Mouse (Mus musculus): ENCODE results near the gene St7. TPM values are rescaled to one million over a fixed set of nuclear protein-coding genes. Genes with fewer than 3 reads are reported as not detected.

Gene St7
- polyA plus RNA-seq, 1 experiment from 2014 or later, result 54.5 TPM

DNA sequence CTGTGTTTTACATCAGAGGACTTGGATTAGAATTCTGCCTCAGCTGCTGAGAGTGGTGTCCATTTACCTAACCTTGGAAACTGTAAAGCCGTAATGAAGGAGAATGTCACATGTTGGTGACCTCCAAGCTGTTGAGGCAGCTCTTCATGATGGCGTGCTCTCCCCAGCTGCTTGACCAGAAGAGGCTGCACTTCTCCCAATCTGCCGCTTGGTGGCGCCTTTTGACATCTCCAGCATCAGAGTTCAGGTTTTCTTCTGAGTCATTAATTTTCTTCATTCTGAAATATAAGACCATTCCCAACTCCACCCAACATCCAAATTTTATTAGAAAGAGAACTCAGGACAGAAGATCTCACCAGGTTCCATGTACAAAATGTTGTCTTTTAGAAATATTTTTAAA is 232.5 kb downstream of the St7 start:
- ATAC-seq (ENCODE audit: low FRiP score) (no peak), DNase-seq (ENCODE audit: low spot score) (no peak)
- Histone ChIP-seq H3K9ac (no peak overlapping the region), H3K27me3 (ENCODE audit: control insufficient read depth, insufficient read depth, low read length) (no peaks in the 10 kb centered on the region), H3K9me3 (ENCODE audit: control insufficient read depth, low read length) (no peaks in the 10 kb centered on the region), H3K4me3 (replicated peaks; ENCODE audit: low read length) (no peak overlapping the region), H3K4me1 (replicated peaks; ENCODE audit: control insufficient read depth, insufficient read depth, low read length) (no peaks in the 10 kb centered on the region), H3K27ac (no peak overlapping the region), H3K4me2 (replicated peaks) (no peak overlapping the region), H3K36me3 (replicated peaks; ENCODE audit: control insufficient read depth, insufficient read depth) (peaks cover 22% of the 10 kb centered on the region)
- 43% methylated on average over 4 of the region's 4 CpGs for WGBS

DNA sequence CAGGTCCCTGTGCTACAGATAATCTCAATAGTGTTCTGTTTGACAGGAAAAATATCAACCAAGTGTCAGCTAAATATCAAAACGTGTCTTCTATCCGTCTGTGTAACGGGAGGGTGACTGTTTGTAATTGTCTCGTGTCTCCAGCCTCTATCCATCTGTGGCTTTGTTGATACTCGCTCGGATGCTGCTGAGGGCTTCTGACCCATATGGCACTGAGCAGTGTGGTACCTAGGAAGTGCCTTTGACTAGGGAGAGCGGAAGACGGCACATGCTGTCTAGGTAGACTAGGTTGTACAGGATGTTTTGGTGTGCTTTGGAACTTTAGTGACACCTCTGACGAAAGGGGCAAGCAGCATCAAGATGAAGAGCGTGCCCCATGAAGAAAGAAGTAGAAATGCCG is 235.0 kb downstream of the St7 start:
- Histone ChIP-seq H3K27ac (no peak overlapping the region), H3K27me3 (ENCODE audit: control insufficient read depth, insufficient read depth, low read length) (no peaks in the 10 kb centered on the region), H3K36me3 (replicated peaks; ENCODE audit: control insufficient read depth, insufficient read depth) (peaks cover 28% of the 10 kb centered on the region), H3K4me1 (replicated peaks; ENCODE audit: control insufficient read depth, insufficient read depth, low read length) (no peaks in the 10 kb centered on the region), H3K9ac (no peak overlapping the region), H3K9me3 (ENCODE audit: control insufficient read depth, low read length) (no peaks in the 10 kb centered on the region), H3K4me2 (replicated peaks) (no peak overlapping the region), H3K4me3 (replicated peaks; ENCODE audit: low read length) (no peak overlapping the region)
- 80% methylated on average over 11 of the region's 11 CpGs for WGBS
- no peak for ATAC-seq (ENCODE audit: low FRiP score)
- no peak for DNase-seq (ENCODE audit: low spot score)

DNA sequence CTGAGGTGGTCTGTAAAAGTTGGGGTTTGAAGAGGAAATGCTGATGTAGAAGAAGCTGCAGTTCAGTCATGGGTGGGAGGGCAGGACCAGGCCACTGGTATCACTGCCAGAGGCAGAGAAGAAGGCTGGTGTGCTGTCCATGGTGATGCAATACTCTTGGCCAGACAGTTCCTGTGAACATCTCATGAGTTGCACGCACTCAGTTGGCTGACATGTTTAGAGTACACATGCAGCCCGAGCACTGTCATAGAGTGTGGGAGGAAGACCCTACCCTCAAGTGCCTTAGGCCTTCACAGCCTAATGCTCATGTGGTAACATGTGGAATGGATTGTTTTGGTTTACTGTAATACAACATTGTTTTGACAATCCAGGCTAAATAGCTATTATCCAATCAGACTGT is 238.5 kb downstream of the St7 start:
- ATAC-seq (ENCODE audit: low FRiP score) (0 out of 2 replicates have a peak, but pooled peaks have one; percentile 34), DNase-seq (ENCODE audit: low spot score) (no peak)
- H3K9ac ChIP-seq, result no peak overlapping the region
- WGBS, result 98% methylated on average over 2 of the region's 2 CpGs
- H3K4me1 ChIP-seq (replicated peaks; ENCODE audit: control insufficient read depth, insufficient read depth, low read length), result no peaks in the 10 kb centered on the region
- H3K4me2 ChIP-seq (replicated peaks), result no peak overlapping the region
- peaks cover 36% of the 10 kb centered on the region for H3K36me3 ChIP-seq (replicated peaks; ENCODE audit: control insufficient read depth, insufficient read depth)
- H3K4me3 ChIP-seq (replicated peaks; ENCODE audit: low read length), result no peak overlapping the region
- no peaks in the 10 kb centered on the region for H3K9me3 ChIP-seq (ENCODE audit: control insufficient read depth, low read length)
- H3K27me3 ChIP-seq (ENCODE audit: control insufficient read depth, insufficient read depth, low read length), result no peaks in the 10 kb centered on the region
- no peak overlapping the region for H3K27ac ChIP-seq

DNA sequence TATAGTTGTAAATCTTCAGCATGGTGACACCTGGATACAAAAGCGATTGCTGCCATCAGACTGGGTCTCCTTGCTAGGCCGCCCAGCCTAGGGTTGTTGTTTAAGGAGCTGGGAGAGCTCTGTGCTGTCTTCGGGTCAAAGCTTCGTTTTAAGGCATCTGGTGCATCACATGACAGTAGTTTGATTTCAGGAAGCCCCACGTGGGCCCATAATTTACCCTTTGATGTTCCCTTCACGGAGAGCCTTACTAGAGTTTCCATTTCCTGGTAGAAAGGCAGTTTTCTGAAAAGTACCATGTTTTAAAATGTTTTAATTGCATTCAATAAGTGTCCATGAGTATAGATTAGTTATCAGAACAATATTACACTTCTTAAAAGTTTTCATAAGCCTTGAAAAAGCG is 239.1 kb downstream of the St7 start:
- Histone ChIP-seq H3K9ac (no peak overlapping the region), H3K9me3 (ENCODE audit: control insufficient read depth, low read length) (no peaks in the 10 kb centered on the region), H3K36me3 (replicated peaks; ENCODE audit: control insufficient read depth, insufficient read depth) (peaks cover 36% of the 10 kb centered on the region), H3K4me2 (replicated peaks) (no peak overlapping the region), H3K27ac (no peak overlapping the region), H3K27me3 (ENCODE audit: control insufficient read depth, insufficient read depth, low read length) (no peaks in the 10 kb centered on the region), H3K4me1 (replicated peaks; ENCODE audit: control insufficient read depth, insufficient read depth, low read length) (no peaks in the 10 kb centered on the region), H3K4me3 (replicated peaks; ENCODE audit: low read length) (no peak overlapping the region)
- no peak for ATAC-seq (ENCODE audit: low FRiP score)
- DNase-seq (ENCODE audit: low spot score), result no peak
- 89% methylated on average over 7 of the region's 7 CpGs for WGBS

DNA sequence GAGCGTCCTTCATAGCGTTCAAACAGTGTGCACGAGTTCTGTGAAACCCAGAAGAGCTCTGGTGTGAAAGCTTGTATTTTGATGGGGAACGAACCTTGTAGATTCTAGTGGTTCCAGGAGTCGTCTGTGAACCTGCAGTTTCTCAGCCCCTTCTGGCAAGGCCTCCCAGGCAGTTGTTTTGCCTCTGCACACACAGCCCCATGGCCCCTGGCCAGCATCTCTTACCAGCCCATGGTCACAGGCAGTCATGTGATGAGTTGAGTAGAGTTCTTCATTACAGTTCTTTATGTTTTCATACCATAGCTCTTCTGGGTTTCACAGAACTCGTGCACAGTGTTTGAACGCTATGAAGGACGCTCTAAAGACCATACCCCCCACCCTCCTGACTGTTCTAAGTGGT is 240.1 kb downstream of the St7 start:
- DNase-seq (ENCODE audit: low spot score), result no peak
- Histone ChIP-seq H3K27me3 (ENCODE audit: control insufficient read depth, insufficient read depth, low read length) (no peaks in the 10 kb centered on the region), H3K9ac (no peak overlapping the region), H3K4me2 (replicated peaks) (no peak overlapping the region), H3K4me3 (replicated peaks; ENCODE audit: low read length) (no peak overlapping the region), H3K27ac (no peak overlapping the region), H3K9me3 (ENCODE audit: control insufficient read depth, low read length) (no peaks in the 10 kb centered on the region), H3K4me1 (replicated peaks; ENCODE audit: control insufficient read depth, insufficient read depth, low read length) (no peaks in the 10 kb centered on the region), H3K36me3 (replicated peaks; ENCODE audit: control insufficient read depth, insufficient read depth) (peaks cover 36% of the 10 kb centered on the region)
- 94% methylated on average over 8 of the region's 8 CpGs for WGBS
- no peak for ATAC-seq (ENCODE audit: low FRiP score)

DNA sequence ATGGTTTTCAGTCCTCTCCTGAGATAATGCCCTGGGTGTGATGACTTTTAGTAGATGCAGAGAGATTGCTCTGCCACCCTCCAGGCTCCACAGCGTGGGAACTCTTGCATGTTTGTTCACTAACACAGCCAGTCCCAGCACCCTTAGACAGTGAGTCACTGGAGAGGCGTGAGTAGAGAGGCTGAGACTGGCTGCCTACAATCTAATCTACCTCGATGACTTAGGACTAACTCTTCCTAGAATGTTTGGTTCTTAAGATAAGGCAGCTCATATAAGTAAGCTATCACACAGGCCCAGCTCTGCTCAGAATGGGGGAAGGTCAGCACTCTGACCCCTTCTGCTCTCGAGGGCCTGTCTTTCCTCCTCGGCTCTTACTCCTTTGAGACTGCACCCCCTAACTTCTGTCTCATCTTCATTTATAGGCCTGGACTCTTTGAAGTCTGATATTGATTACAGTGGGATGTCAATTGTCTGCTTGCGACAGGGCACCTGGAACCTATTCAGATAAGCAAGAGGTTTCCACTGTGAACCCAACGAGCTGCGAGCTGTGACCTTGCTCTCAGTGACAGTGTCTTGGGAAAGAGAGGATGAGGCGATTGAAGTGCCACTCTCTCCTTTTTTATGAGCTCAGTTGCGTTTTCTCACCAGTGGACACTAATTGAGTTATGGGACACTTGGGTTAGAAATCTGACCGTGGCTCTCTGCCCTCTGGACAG is 246.1 kb downstream of the St7 start:
- DNase-seq (ENCODE audit: low spot score), result no peak
- H3K27ac ChIP-seq, result no peak overlapping the region
- H3K4me3 ChIP-seq (replicated peaks; ENCODE audit: low read length), result no peak overlapping the region
- no peak overlapping the region for H3K4me2 ChIP-seq (replicated peaks)
- WGBS, result 74% methylated on average over 11 of the region's 11 CpGs
- no peak for ATAC-seq (ENCODE audit: low FRiP score)
- H3K9me3 ChIP-seq (ENCODE audit: control insufficient read depth, low read length), result no peaks in the 10 kb centered on the region
- peaks cover 48% of the 10 kb centered on the region for H3K36me3 ChIP-seq (replicated peaks; ENCODE audit: control insufficient read depth, insufficient read depth)
- no peak overlapping the region for H3K9ac ChIP-seq
- no peaks in the 10 kb centered on the region; the same call in 1 of the 2 replicates for H3K4me1 ChIP-seq (replicated peaks; ENCODE audit: control insufficient read depth, insufficient read depth, low read length)
- H3K27me3 ChIP-seq (ENCODE audit: control insufficient read depth, insufficient read depth, low read length), result no peaks in the 10 kb centered on the region

DNA sequence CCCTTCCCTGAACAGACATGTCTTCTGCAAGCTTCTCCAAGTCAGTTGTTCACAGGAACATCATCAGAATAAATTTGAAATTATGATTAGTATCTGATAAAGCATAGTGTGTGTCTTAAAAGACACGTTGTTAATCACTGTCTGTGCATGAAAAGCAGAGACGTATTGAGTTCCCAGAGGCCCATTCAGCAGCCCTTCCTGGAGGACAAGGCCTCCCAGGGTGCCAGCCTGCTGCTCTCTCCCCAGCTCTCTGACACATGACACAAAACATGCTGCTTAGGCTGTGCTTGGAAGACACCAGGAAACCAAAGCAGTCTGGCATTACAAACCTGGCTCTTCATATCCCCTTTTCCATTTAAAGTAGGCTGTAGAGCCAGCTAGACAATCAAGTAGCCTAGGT is 249.2 kb downstream of the St7 start:
- 14% methylated on average over 2 of the region's 2 CpGs for WGBS
- Histone ChIP-seq H3K4me1 (replicated peaks; ENCODE audit: control insufficient read depth, insufficient read depth, low read length) (no peaks in the 10 kb centered on the region; the same call in 1 of the 2 replicates), H3K27me3 (ENCODE audit: control insufficient read depth, insufficient read depth, low read length) (no peaks in the 10 kb centered on the region), H3K27ac (no peak overlapping the region; the same call in 1 of the 2 replicates), H3K36me3 (replicated peaks; ENCODE audit: control insufficient read depth, insufficient read depth) (peaks cover 32% of the 10 kb centered on the region), H3K4me2 (replicated peaks) (no peak overlapping the region), H3K9me3 (ENCODE audit: control insufficient read depth, low read length) (no peaks in the 10 kb centered on the region), H3K4me3 (replicated peaks; ENCODE audit: low read length) (no peak overlapping the region), H3K9ac (no peak overlapping the region)
- no peak for ATAC-seq (ENCODE audit: low FRiP score)
- no peak for DNase-seq (ENCODE audit: low spot score)

DNA sequence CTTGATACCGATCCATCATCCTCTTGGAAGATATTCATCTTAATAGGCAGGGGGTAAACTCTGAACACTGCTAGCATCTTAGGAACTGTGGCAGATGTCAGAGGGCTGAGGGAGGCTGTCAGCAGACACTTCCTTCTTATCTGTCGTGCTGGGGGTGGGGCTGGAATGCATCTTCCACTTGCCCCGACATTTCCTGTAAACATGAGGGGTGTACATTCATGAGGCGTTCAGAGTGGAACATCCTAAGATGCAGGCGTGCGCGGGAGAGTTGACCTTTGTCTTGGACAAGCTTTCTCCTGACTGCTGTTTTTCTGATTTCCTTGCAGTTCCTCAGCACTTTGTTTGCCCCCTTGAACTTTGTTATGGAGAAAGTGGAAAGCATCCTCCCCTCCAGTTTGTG is 249.6 kb downstream of the St7 start:
- no peak overlapping the region for H3K9ac ChIP-seq
- no peaks in the 10 kb centered on the region for H3K27me3 ChIP-seq (ENCODE audit: control insufficient read depth, insufficient read depth, low read length)
- 43% methylated on average over 7 of the region's 7 CpGs for WGBS
- H3K27ac ChIP-seq, result no peak overlapping the region
- ATAC-seq (ENCODE audit: low FRiP score) (no peak), DNase-seq (ENCODE audit: low spot score) (no peak)
- no peaks in the 10 kb centered on the region for H3K9me3 ChIP-seq (ENCODE audit: control insufficient read depth, low read length)
- H3K36me3 ChIP-seq (replicated peaks; ENCODE audit: control insufficient read depth, insufficient read depth), result peaks cover 32% of the 10 kb centered on the region
- H3K4me1 ChIP-seq (replicated peaks; ENCODE audit: control insufficient read depth, insufficient read depth, low read length), result no peaks in the 10 kb centered on the region; the same call in 1 of the 2 replicates
- H3K4me3 ChIP-seq (replicated peaks; ENCODE audit: low read length), result no peak overlapping the region
- H3K4me2 ChIP-seq (replicated peaks), result no peak overlapping the region

DNA sequence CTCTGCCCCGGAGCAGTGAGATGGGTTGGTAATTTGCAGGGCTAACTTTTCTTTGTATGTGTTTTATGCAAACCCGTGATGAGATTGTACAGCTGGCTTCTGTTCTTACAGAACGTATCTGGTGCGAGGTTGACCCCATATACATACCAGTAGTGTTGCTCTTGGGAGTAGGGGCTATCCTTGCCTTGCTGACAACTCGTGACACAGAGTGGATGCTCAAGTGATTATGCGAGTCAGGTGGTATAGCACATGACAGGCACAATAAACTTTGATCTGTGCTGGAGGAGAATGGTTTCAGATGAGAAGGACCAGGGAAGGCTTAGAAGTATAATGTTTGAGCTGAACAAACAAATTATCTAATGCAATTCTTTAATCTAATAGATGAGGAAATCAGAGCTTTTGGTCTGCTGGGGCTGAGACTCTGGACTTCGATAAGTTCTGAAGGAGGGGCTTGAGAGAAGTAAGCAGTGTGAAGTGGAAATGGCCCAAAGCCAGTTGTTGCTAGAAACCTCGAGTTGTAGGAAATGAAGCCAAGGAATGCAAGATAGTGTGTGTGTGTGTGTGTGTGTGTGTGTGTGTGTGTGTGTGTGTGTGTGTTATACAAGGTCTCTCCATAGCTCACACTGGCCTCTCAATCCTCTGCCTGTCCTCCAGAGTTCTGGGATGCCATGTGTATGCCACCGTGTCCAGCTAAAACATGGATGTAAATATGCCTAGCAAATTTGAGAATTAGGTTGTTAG is 251.3 kb downstream of the St7 start:
- peaks cover 29% of the 10 kb centered on the region for H3K36me3 ChIP-seq (replicated peaks; ENCODE audit: control insufficient read depth, insufficient read depth)
- WGBS, result 86% methylated on average over 9 of the region's 9 CpGs
- ATAC-seq (ENCODE audit: low FRiP score), result no peak
- H3K27ac ChIP-seq, result no peak overlapping the region
- DNase-seq (ENCODE audit: low spot score), result no peak
- H3K9me3 ChIP-seq (ENCODE audit: control insufficient read depth, low read length), result no peaks in the 10 kb centered on the region
- no peak overlapping the region for H3K9ac ChIP-seq
- no peaks in the 10 kb centered on the region; the same call in 1 of the 2 replicates for H3K4me1 ChIP-seq (replicated peaks; ENCODE audit: control insufficient read depth, insufficient read depth, low read length)
- H3K4me3 ChIP-seq (replicated peaks; ENCODE audit: low read length), result no peak overlapping the region
- H3K27me3 ChIP-seq (ENCODE audit: control insufficient read depth, insufficient read depth, low read length), result no peaks in the 10 kb centered on the region
- H3K4me2 ChIP-seq (replicated peaks), result no peak overlapping the region

Measured in hindbrain, embryonic 14.5 days (tissue).